Mouse (Mus musculus) heart, adult 9 months (tissue): ENCODE measurements around the gene Ccdc69.
A peak's percentile ranks its signal among the peaks of the same experiment; 100 is the strongest.
"Not testable (repeated sequence)": the region's sequence is repeated elsewhere in the genome, so short reads cannot be mapped to it uniquely, and the experiment has no call there.

Experiments
- DNase-seq, 2 experiments: peaks; one replicate each; pipeline ENCODE4 v3.0.0; 2022; ENCODE audit warnings: low spot score in 2 of 2

The Ccdc69 gene

DNA sequence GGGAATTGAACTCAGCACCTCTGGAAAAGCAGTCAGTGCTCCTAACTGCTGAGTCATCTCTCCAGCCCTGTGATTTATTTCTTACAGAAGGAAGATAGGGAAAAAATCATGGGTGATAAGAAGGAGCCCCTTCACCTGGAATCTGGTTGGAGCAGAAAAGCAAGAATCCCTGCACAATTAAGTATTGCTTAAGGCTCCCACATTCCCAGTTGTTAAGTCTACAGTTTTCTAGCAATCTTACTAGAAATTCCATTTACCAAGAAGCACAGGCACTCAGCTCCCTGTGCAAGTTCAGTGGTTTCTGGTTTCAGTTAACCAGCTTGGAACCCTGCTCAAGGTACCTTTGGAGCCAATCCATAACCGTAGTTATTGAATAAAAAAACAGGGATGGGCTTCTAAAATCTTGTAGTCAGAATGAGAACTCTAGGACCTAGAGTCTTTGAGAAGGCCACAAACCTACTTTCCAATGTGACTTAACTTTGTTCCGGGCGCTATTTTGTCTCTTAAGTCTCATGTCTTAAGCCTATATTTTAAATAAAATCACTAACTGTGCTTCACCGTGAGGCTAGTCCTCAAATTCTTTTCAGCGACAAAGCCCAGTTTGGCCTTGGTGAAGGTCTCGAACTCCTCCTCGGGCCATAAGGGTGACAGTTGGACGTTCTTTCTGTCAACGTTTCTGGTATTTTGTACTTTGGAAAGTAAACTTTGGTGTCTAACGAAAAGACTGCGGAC is 19.0 kb upstream of the Ccdc69 start:
- DNase-seq, result no peak

DNA sequence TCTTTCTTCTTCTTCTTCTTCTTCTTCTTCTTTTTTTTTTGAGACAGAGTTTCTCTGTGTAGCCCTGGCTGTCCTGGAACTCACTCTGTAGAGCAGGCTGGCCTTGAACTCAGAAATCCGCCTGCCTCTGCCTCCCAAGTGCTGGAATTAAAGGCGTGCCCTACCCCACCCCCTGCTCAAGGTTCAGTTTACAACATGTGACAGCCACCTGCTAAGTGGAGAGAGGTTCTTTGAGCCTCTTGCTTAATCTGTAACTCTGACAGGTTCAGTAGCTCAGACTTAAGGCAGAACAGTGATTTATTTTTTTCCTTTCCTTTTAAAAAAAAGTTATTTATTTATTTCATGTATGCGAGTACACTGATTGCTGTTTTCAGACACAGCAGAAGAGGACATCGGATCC is 18.4 kb upstream of the Ccdc69 start:
- not testable (repeated sequence) for DNase-seq

DNA sequence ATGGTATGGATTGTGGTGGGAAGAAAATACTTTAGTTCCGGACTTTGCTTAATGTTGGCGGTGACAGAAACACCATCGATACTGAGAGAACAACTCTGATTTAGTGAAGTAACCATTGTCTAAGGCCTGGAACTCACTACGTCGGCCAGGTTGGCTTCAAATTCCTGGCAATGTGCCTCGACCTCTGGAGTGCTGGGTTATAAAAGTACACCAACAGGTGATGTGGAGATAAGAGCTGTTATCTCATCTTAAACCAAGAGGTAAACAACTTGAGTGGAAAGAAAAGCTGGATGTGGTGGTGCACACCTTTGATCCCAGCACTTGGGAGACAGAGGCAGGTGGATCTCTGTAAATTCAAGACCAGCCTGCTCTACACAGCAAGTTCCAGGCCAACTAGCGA is 15.2 kb upstream of the Ccdc69 start:
- DNase-seq, result no peak

DNA sequence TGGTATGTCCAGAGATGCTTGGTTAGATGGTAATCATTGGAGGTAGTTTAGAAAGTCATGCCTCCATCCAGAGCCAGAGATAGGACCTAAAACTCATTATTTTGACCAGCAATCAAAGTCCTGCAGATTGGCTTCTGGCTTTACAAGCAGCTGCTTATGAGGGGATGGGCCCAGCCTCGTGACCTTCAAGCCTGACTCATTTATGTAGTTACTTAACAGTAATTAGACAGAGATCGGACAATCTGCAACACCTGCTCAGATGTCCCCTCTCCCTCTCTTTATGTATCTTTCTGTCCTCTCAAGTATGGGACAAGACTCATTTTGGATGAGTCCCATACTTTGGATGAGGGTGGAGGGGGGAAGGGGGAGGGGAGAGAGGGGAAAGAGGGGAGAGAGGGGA is 12.0 kb upstream of the Ccdc69 start:
- DNase-seq, result no peak

GRCm38 (mm10) chr11:55087006-55087405 is 9.1 kb upstream of the Ccdc69 start:
- DNase-seq, result peak in 1 of 2 experiments; percentile 62

- DNase-seq, result peak; percentile 49 to 54
Measured at GRCm38 (mm10) chr11:55085396-55085795, 7.5 kb upstream of the Ccdc69 start.

- DNase-seq, result peak; percentile 21 to 37
Measured at GRCm38 (mm10) chr11:55084629-55085028, 6.7 kb upstream of the Ccdc69 start.

DNA sequence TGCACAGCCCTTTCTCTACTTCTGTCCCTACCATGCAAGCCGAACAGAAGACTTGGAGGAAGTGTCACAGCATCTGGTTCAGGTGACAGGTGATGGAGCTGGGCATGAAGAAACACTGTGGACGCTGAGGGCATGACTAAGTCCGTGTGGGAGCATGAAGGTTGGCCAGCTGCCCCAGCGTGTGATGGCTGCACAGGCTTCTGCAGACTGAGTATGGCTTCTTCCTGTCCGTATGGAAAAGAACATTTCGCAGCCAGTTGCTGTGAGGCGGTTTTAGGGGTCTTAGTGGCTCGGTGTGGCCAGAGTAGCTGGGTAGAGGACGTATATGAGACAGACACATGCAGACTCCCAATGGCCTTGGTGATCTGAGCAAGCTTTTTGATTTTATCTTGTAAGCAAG is 3.3 kb upstream of the Ccdc69 start:
- no peak for DNase-seq

- DNase-seq, result no peak
Measured at GRCm38 (mm10) chr11:55079180-55079579, 1.2 kb upstream of the Ccdc69 start.

DNA sequence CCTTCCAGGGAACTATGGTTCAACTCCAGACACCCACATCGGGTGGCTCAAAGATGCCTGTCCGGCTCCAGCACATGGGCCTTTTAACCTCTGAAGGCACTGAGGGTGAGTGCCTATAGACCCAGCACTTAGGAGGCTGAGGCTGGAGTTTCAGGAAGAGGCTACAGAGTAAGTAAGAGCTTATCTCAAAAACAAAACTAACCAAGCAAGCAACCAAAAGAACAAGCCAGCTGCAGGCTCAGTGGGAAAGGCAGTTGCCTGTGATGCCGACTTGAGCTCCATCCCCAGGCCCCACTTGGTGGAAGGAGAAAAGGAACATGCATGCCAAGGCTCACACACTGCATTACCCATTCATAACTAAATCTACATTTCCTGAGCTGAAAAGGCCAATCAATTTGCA is 571 bp upstream of the Ccdc69 start:
- no peak for DNase-seq

- DNase-seq, result no peak
Measured at GRCm38 (mm10) chr11:55076234-55076633, 1.7 kb downstream of the Ccdc69 start.

GRCm38 (mm10) chr11:55075602-55076001 is 2.3 kb downstream of the Ccdc69 start:
- peak in 1 of 2 experiments; percentile 50 for DNase-seq

- no peak for DNase-seq
Measured at GRCm38 (mm10) chr11:55073191-55073590, 4.7 kb downstream of the Ccdc69 start.

- DNase-seq, result no peak
Measured at GRCm38 (mm10) chr11:55072467-55072866, 5.5 kb downstream of the Ccdc69 start.

GRCm38 (mm10) chr11:55071344-55071743 is 6.6 kb downstream of the Ccdc69 start:
- DNase-seq, result no peak

DNA sequence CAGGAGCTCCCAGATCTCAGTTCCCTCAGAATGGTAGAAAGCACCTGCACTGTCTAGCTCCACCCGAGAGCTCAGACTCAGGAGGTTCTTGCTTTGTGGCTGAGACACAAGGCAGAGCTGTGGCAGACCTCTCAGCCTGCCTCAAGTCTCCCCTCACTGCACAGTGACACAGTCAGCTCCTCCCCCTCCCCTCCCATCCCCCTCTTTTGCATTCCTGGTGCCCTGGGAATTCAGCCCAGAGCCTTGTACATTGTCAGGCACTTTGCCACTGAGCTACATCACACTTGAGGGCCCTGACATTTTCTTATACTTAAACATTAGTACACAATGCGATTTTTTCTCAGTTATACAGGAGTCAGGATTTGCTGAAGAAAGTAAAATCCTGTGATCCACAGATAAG is 8.9 kb downstream of the Ccdc69 start:
- DNase-seq, result peak in 1 of 2 experiments; percentile 28

DNA sequence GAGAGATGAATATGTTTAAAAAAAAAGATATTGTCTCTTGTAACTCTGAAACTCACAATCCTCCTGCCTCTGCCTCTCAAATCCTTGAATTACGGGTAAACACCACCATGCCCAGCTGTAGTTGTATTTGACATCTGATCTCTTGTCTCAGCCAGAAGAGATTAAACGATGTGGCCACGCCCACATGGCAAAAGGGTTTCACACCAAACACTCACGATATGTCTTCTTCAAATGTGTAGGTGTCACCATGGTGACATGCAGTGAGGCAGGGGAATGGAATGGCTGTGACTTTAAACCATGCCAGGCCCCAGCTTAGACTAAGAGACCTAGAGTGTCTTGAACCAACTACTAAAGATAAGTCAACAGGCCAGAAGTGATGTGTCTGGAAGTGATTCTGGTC is 11.0 kb downstream of the Ccdc69 start:
- DNase-seq, result no peak

- DNase-seq, result no peak
Measured at GRCm38 (mm10) chr11:55062856-55063255, 15.1 kb downstream of the Ccdc69 start.

- DNase-seq, result no peak
Measured at GRCm38 (mm10) chr11:55060802-55061201, 17.1 kb downstream of the Ccdc69 start.

DNA sequence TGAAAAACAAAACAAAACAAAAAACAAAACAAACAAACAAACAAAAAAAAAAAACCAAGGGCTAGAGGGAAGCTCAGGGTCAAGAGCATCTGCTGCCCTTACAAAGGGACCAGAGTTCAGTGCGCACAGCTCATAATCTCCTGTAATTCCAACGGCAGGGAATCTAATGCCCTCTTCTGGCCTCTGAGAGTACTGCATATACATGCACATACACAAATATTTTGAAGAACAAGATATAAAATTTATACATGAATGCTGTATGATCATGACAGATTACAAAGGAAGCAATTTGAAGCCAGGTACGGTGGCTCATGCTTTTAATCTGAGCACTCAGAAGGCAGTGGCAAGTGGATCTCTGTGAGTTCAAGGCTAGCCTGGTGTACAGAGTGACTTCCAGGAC is 20.4 kb downstream of the Ccdc69 start:
- no peak for DNase-seq

GRCm38 (mm10) chr11:55050837-55051510 is 27.0 kb downstream of the Ccdc69 start:
- DNase-seq, result no peak

- DNase-seq, result peak in 1 of 2 experiments; percentile 35
Measured at GRCm38 (mm10) chr11:55046600-55046999, 31.3 kb downstream of the Ccdc69 start.

DNA sequence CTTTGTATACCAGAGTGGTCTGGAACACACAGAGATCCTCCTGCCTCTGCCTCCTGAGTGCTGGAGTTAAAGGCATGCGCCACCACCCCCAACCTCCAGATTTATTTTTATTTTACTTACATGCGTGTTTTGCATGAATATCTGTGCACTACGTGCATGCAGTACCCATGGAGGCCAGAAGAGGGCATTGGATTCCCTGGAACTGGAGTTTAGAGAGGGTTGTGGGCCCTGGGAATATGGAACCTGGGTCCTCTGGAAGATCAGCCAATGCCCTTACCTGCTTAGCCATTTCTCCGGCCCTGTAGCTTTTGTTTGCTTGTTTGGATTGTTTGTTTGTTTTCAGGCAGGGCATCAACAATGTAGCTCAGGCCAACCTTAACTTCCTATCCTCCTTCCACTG is 36.6 kb downstream of the Ccdc69 start:
- DNase-seq, result no peak
